Mouse (Mus musculus): ENCODE measurements around the gene Xcl1.
"Not testable (repeated sequence)": the region's sequence is repeated elsewhere in the genome, so short reads cannot be mapped to it uniquely, and the experiment has no call there.

The Xcl1 gene

GRCm38 (mm10) chr1:164935477-164936044, at the start of gene Xcl1:
Xcl1 (minus strand) TSS chr1:164935527.
- no peak for DNase-seq

GRCm38 (mm10) chr1:164984681-164985080, 49.4 kb upstream of the Xcl1 start:
- DNase-seq = not testable (repeated sequence)

- no peak for DNase-seq
Observed at GRCm38 (mm10) chr1:164977351-164977750, 42.0 kb upstream of the Xcl1 start.

GRCm38 (mm10) chr1:164975729-164976128, 40.4 kb upstream of the Xcl1 start:
- no peak for DNase-seq

GRCm38 (mm10) chr1:164975276-164975675, 39.9 kb upstream of the Xcl1 start:
- no peak for DNase-seq

GRCm38 (mm10) chr1:164973790-164974189, 38.5 kb upstream of the Xcl1 start:
- no peak for DNase-seq

- DNase-seq = no peak
Observed at GRCm38 (mm10) chr1:164973341-164973740, 38.0 kb upstream of the Xcl1 start.

GRCm38 (mm10) chr1:164972744-164973143, 37.4 kb upstream of the Xcl1 start:
- DNase-seq = no peak

GRCm38 (mm10) chr1:164966095-164966698, 30.9 kb upstream of the Xcl1 start:
- DNase-seq = no peak

- DNase-seq = no peak
Observed at GRCm38 (mm10) chr1:164960610-164961009, 25.3 kb upstream of the Xcl1 start.

- DNase-seq = no peak
Observed at GRCm38 (mm10) chr1:164959787-164960385, 24.6 kb upstream of the Xcl1 start.

- no peak for DNase-seq
Observed at GRCm38 (mm10) chr1:164959160-164959559, 23.8 kb upstream of the Xcl1 start.

- no peak for DNase-seq
Observed at GRCm38 (mm10) chr1:164957974-164958373, 22.6 kb upstream of the Xcl1 start.

GRCm38 (mm10) chr1:164956725-164957399, 21.5 kb upstream of the Xcl1 start:
- no peak for DNase-seq

- no peak for DNase-seq
Observed at GRCm38 (mm10) chr1:164955452-164956196, 20.3 kb upstream of the Xcl1 start.

GRCm38 (mm10) chr1:164953574-164953973, 18.2 kb upstream of the Xcl1 start:
- DNase-seq = no peak

GRCm38 (mm10) chr1:164936060-164936459, 733 bp upstream of the Xcl1 start:
- no peak for DNase-seq

GRCm38 (mm10) chr1:164933441-164934188, 1.7 kb downstream of the Xcl1 start:
- no peak for DNase-seq

- no peak for DNase-seq
Observed at GRCm38 (mm10) chr1:164931135-164931534, 4.2 kb downstream of the Xcl1 start.

GRCm38 (mm10) chr1:164930006-164930405, 5.3 kb downstream of the Xcl1 start:
- no peak for DNase-seq

- peak; percentile 21 for DNase-seq
Observed at GRCm38 (mm10) chr1:164926534-164927160, 8.7 kb downstream of the Xcl1 start.

GRCm38 (mm10) chr1:164905047-164905446, 30.3 kb downstream of the Xcl1 start:
- peak; percentile 61 for DNase-seq

All from right cerebral cortex, postnatal 14 days (tissue).